Mouse (Mus musculus): ENCODE results near the gene Ttc8.

DNA sequence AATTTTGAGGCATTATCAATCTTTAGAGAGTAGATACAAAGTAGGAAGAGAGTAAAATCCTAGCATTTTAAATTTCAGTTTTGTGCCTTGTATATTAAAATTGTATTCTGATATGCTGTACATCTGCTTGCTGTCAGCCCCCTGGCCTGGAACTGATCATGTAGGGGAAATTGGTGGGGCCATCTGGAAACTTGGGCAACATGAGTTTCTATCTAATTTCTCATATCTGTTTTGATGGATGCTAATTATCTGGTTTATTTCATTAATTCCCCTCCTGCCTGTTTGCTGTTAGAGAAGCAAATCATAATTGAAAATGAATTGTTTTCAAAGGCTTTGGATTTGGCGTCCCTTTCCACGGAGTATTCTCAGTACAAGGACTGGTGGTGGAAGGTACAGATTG lies 36.6 kb downstream of the Ttc8 start:
- no peak for TF ChIP-seq HCFC1 (IDR thresholded peaks at IDR 0.05; ENCODE audit: low read depth, low read length)
- TF ChIP-seq CTCF (conservative IDR thresholded peaks at IDR 0.05 in 1 of 2, IDR thresholded peaks at IDR 0.05 in 1 of 2; ENCODE audit: low read depth in 2 of 2, low read length in 2 of 2): no peak

All from CH12.LX (cell line).